In genomic region chr1:95618647-95619046, GRCm38 (mm10) we compare ENCODE assay signal across 20 mouse cellular contexts. TPM values are rescaled to one million over a fixed set of nuclear protein-coding genes. Genes with fewer than 3 reads are reported as not detected.
A peak's percentile ranks its signal among the peaks of the same experiment; 100 is the strongest.
DNase-seq lines count a peak whose midpoint lies in the region; TF ChIP-seq lines count a peak whose summit lies in the region.
"Had no signal": no experiment of that assay in that cellular context is flagged by ENCODE, and none has a peak within 500 bp of the region (broad histone marks: within the 10 kb centered on the region; RNA-seq: fewer than 3 reads in every experiment).

No protein-coding gene starts in this region.

- H3K4me1 ChIP-seq in kidney, adult 2 months (ENCODE audit: control insufficient read depth, insufficient read depth, low read length): no peaks in the 10 kb centered on the region
- peaks cover 6% of the 10 kb centered on the region for H3K4me1 ChIP-seq in brown adipose tissue, adult 24 weeks (ENCODE audit: control insufficient read depth, insufficient read depth, insufficient read length, low read length)
- H3K4me1 ChIP-seq: forebrain, embryonic 13.5 days; hindbrain, embryonic 13.5 days; stomach, embryonic 15.5 days had no signal

- no peaks in the 10 kb centered on the region for H3K27me3 ChIP-seq in kidney, adult 2 months (replicated peaks; ENCODE audit: control insufficient read depth, insufficient read depth, low read length)
- H3K27me3 ChIP-seq: forebrain, embryonic 13.5 days; hindbrain, embryonic 13.5 days; megakaryocyte, embryonic 14.5 days; stomach, embryonic 15.5 days had no signal

- no peak overlapping the region for H3K27ac ChIP-seq in kidney, adult 2 months (ENCODE audit: insufficient read depth, low read depth, low read length)
- H3K27ac ChIP-seq in brown adipose tissue, adult 24 weeks (replicated peaks; ENCODE audit: low read depth, low read length): peak overlapping the region; percentile 20; the same call in 1 of the 2 replicates
- H3K27ac ChIP-seq: forebrain, embryonic 13.5 days; hindbrain, embryonic 13.5 days; kidney, postnatal 0 days; liver, embryonic 14.5 days; stomach, embryonic 15.5 days had no signal

- no peak for TF ChIP-seq CTCF in kidney, adult 2 months (conservative IDR thresholded peaks at IDR 0.05; ENCODE audit: insufficient read depth, insufficient read length, low read depth, low read length)

- intact Hi-C loops in gastrocnemius, postnatal 14 days (cut with DNase I; ENCODE audit: low total_unique reads): no loop called here

- no peaks in the 10 kb centered on the region for H3K36me3 ChIP-seq in kidney, adult 2 months (ENCODE audit: control insufficient read depth, insufficient read depth, low read length)
- H3K36me3 ChIP-seq: stomach, embryonic 15.5 days had no signal

- 11% methylated on average over 3 of the region's 3 CpGs for WGBS in kidney, adult 2 months

- no peak for TF ChIP-seq POLR2A in kidney, adult 2 months (IDR thresholded peaks at IDR 0.05; ENCODE audit: low read depth, low read length)

- no peak overlapping the region for H3K4me3 ChIP-seq in kidney, adult 2 months (ENCODE audit: insufficient read depth, low read depth, low read length)
- no peak overlapping the region for H3K4me3 ChIP-seq in brown adipose tissue, adult 24 weeks (ENCODE audit: insufficient read depth, low read depth, low read length)
- H3K4me3 ChIP-seq: forebrain, embryonic 13.5 days; hindbrain, embryonic 13.5 days; megakaryocyte, embryonic 14.5 days; stomach, embryonic 15.5 days had no signal

- DNase-seq in gastrocnemius, postnatal 14 days: peak; percentile 2
- no peak for DNase-seq in gastrocnemius, adult 8-10 months (ENCODE audit: low spot score in 2 of 2)
- peak; percentile 5 for DNase-seq in kidney, adult 2 months
- no peak for DNase-seq in kidney, adult 11 months
- peak; percentile 25 for DNase-seq in mesoderm, embryonic 11.5 days (ENCODE audit: low read depth, low spot score)
- DNase-seq in spleen, adult 18-20 months: no peak
- no peak for DNase-seq in thymus, postnatal 25 days
- DNase-seq: cerebellum, adult 18-20 months; cerebellum, postnatal 36 days; layer of hippocampus, postnatal 36 days; left cerebral cortex, postnatal 4 days; lung, postnatal 10 days; right cerebral cortex, adult 18-20 months had no signal

RNA-seq across cellular contexts. Expression of gene St8sia4, which starts 48.7 kb away (rescaled TPM):
- 1 to 10 TPM; 4.2 to 4.7 TPM for total RNA-seq in gastrocnemius, postnatal 14 days (2021)
- total RNA-seq in gastrocnemius, adult 8-10 months (2022): 1 to 10 TPM; 1.2 to 2.3 (median 1.8) TPM
- polyA plus RNA-seq in kidney, adult 2 months (2012; rRNA removed): 0.43 and 0.77 TPM in 2 replicates
- polyA plus RNA-seq in brown adipose tissue, adult 24 weeks (2012; ENCODE audit: insufficient read depth, insufficient read length, missing spikeins): 3.4 and 5.0 TPM in 2 replicates

Comparison
In these comparisons a context has a peak if more than half of its experiments do, and no peak if none do; other contexts are left out.
1. DNase-seq: peak in gastrocnemius, postnatal 14 days (single experiment), kidney, adult 2 months (single experiment) and mesoderm, embryonic 11.5 days (single experiment); none in gastrocnemius, adult 8-10 months (0 of 2), kidney, adult 11 months (single experiment), spleen, adult 18-20 months (0 of 2) and thymus, postnatal 25 days (single experiment).